ENCODE assay signal across 23 mouse cellular contexts in genomic region chr2:157932655-157933054, GRCm38 (mm10). TPM values are rescaled to one million over a fixed set of nuclear protein-coding genes. Genes with fewer than 3 reads are reported as not detected.
A peak's percentile ranks its signal among the peaks of the same experiment; 100 is the strongest.
DNase-seq lines count a peak whose midpoint lies in the region; ATAC-seq and TF ChIP-seq lines count a peak whose summit lies in the region.
"Had no signal": no experiment of that assay in that cellular context is flagged by ENCODE, and none has a peak within 500 bp of the region (broad histone marks: within the 10 kb centered on the region; RNA-seq: fewer than 3 reads in every experiment).

No protein-coding gene starts in this region.

- dilution Hi-C loops in CH12.LX (cut with MboI; ENCODE audit: extremely low pct_ligation_motif_present, extremely low pct_unique_long_range_greater_than_20kb, low sequenced_read_pairs), result no loop called here

- no peak overlapping the region for H3K27ac ChIP-seq in intestine, postnatal 0 days (ENCODE audit: low read depth, low read length)
- no peak overlapping the region for H3K27ac ChIP-seq in intestine, embryonic 15.5 days
- H3K27ac ChIP-seq in liver, postnatal 0 days (ENCODE audit: low read depth), result no peak overlapping the region
- no peak overlapping the region for H3K27ac ChIP-seq in liver, embryonic 11.5 days (ENCODE audit: low read depth, low read length)
- no peak overlapping the region for H3K27ac ChIP-seq in CH12.LX (ENCODE audit: insufficient read depth, low read depth)
- H3K27ac ChIP-seq: embryonic facial prominence, embryonic 10.5 days; forebrain, embryonic 12.5 days; heart, embryonic 10.5 days; hindbrain, embryonic 13.5 days had no signal

- TF ChIP-seq RAD21 in CH12.LX (IDR thresholded peaks at IDR 0.05; ENCODE audit: low read depth, low read length), result peak; percentile 29

- H3K4me3 ChIP-seq in intestine, postnatal 0 days (ENCODE audit: low read depth, low read length), result no peak overlapping the region
- H3K4me3 ChIP-seq in intestine, embryonic 15.5 days (replicated peaks), result no peak overlapping the region
- H3K4me3 ChIP-seq in liver, postnatal 0 days (ENCODE audit: low read depth, low read length), result no peak overlapping the region
- no peak overlapping the region for H3K4me3 ChIP-seq in liver, embryonic 11.5 days (ENCODE audit: low read depth, low read length)
- H3K4me3 ChIP-seq in CH12.LX (replicated peaks in 1 of 3; ENCODE audit: low read depth in 2 of 3, low read length in 2 of 3, poor library complexity in 1 of 3), result no peak overlapping the region
- H3K4me3 ChIP-seq: embryonic facial prominence, embryonic 10.5 days; forebrain, embryonic 12.5 days; heart, embryonic 10.5 days; hindbrain, embryonic 13.5 days had no signal

- no peak for DNase-seq in liver, postnatal 0 days
- no peak for DNase-seq in liver, embryonic 11.5 days (ENCODE audit: low spot score)
- peak; percentile 10 for DNase-seq in CH12.LX (ENCODE audit: extremely low read depth)
- peak; percentile 18 for DNase-seq in MN1 (ENCODE audit: low spot score)
- no peak for DNase-seq in heart, postnatal 25 days (ENCODE audit: low spot score)
- DNase-seq: adrenal gland, adult 2 months; cerebellum, adult 8-10 months; gastrocnemius, postnatal 25 days; kidney, postnatal 25 days; layer of hippocampus, adult 9-11 months; lung, postnatal 4 days; retina, postnatal 1 day; thymus, postnatal 14 days had no signal

- no peak for TF ChIP-seq EP300 in liver, postnatal 0 days (IDR thresholded peaks at IDR 0.05; ENCODE audit: low read depth)
- no peak for TF ChIP-seq EP300 in CH12.LX (IDR thresholded peaks at IDR 0.05; ENCODE audit: low read length)

- ATAC-seq in intestine, postnatal 0 days, result no peak
- ATAC-seq in intestine, embryonic 15.5 days, result no peak
- no peak for ATAC-seq in liver, postnatal 0 days
- ATAC-seq in liver, embryonic 11.5 days (replicated peaks; ENCODE audit: low FRiP score), result no peak
- ATAC-seq: intestine, embryonic 16.5 days had no signal

- TF ChIP-seq POLR2A in CH12.LX (IDR thresholded peaks at IDR 0.05; ENCODE audit: low read depth, low read length), result no peak

- TF ChIP-seq CTCF in intestine, postnatal 0 days (IDR thresholded peaks at IDR 0.05; ENCODE audit: low read depth), result peak; percentile 52
- peak; percentile 35 for TF ChIP-seq CTCF in liver, postnatal 0 days (IDR thresholded peaks at IDR 0.05; ENCODE audit: low read depth)
- TF ChIP-seq CTCF in CH12.LX (conservative IDR thresholded peaks at IDR 0.05 in 1 of 2, IDR thresholded peaks at IDR 0.05 in 1 of 2; ENCODE audit: low read depth in 2 of 2, low read length in 2 of 2), result peak in 1 of 2 experiments; percentile 61; a peak in 2 of 4 replicates

- no peaks in the 10 kb centered on the region for H3K9me3 ChIP-seq in intestine, postnatal 0 days (ENCODE audit: control insufficient read depth)
- H3K9me3 ChIP-seq in intestine, embryonic 15.5 days, result no peaks in the 10 kb centered on the region
- H3K9me3 ChIP-seq in liver, postnatal 0 days (ENCODE audit: low read length), result no peaks in the 10 kb centered on the region
- no peaks in the 10 kb centered on the region for H3K9me3 ChIP-seq in liver, embryonic 11.5 days (ENCODE audit: control insufficient read depth, low read length)
- H3K9me3 ChIP-seq in CH12.LX (replicated peaks; ENCODE audit: low read length), result peaks cover 2% of the 10 kb centered on the region
- H3K9me3 ChIP-seq: embryonic facial prominence, embryonic 10.5 days; forebrain, embryonic 12.5 days; heart, embryonic 10.5 days; hindbrain, embryonic 13.5 days had no signal

- H3K36me3 ChIP-seq in intestine, postnatal 0 days (ENCODE audit: control insufficient read depth, insufficient read depth), result no peaks in the 10 kb centered on the region
- H3K36me3 ChIP-seq in intestine, embryonic 15.5 days, result no peaks in the 10 kb centered on the region
- H3K36me3 ChIP-seq in liver, postnatal 0 days (replicated peaks; ENCODE audit: insufficient read depth, low read length), result no peaks in the 10 kb centered on the region
- H3K36me3 ChIP-seq in liver, embryonic 11.5 days (ENCODE audit: control insufficient read depth, insufficient read depth, low read length), result no peaks in the 10 kb centered on the region
- H3K36me3 ChIP-seq in CH12.LX (replicated peaks in 1 of 2; ENCODE audit: control insufficient read depth in 1 of 2, insufficient read depth in 1 of 2, low read length in 1 of 2), result no peaks in the 10 kb centered on the region
- H3K36me3 ChIP-seq: embryonic facial prominence, embryonic 10.5 days; forebrain, embryonic 12.5 days; heart, embryonic 10.5 days had no signal

- peaks cover 9% of the 10 kb centered on the region for H3K27me3 ChIP-seq in intestine, postnatal 0 days (replicated peaks; ENCODE audit: control insufficient read depth, insufficient read depth, low read length)
- no peaks in the 10 kb centered on the region for H3K27me3 ChIP-seq in intestine, embryonic 15.5 days (replicated peaks)
- 0 out of 2 replicates have a peak, but pooled peaks cover 2% of the 10 kb centered on the region for H3K27me3 ChIP-seq in liver, postnatal 0 days (ENCODE audit: insufficient read depth, low read length)
- H3K27me3 ChIP-seq in liver, embryonic 11.5 days (replicated peaks; ENCODE audit: control insufficient read depth, insufficient read depth, low read length), result peaks cover 4% of the 10 kb centered on the region
- H3K27me3 ChIP-seq in CH12.LX (replicated peaks), result peaks cover 32% of the 10 kb centered on the region
- H3K27me3 ChIP-seq: forebrain, embryonic 12.5 days had no signal

- H3K9ac ChIP-seq in intestine, postnatal 0 days (ENCODE audit: low read depth, low read length), result no peak overlapping the region
- no peak overlapping the region for H3K9ac ChIP-seq in intestine, embryonic 15.5 days
- H3K9ac ChIP-seq in liver, postnatal 0 days (replicated peaks), result no peak overlapping the region
- H3K9ac ChIP-seq in liver, embryonic 11.5 days (ENCODE audit: low read depth, low read length), result no peak overlapping the region
- H3K9ac ChIP-seq in CH12.LX (ENCODE audit: insufficient read depth, low read depth), result no peak overlapping the region
- H3K9ac ChIP-seq: forebrain, embryonic 12.5 days; hindbrain, embryonic 13.5 days had no signal

- intact Hi-C loops in heart, postnatal 25 days (cut with DNase I), result no loop called here

- in situ Hi-C loops in CH12.LX (cut with MboI; ENCODE audit: low pct_ligation_motif_present, low pct_unique_long_range_greater_than_20kb, low sequenced_read_pairs), result no loop called here

- H3K4me2 ChIP-seq in intestine, postnatal 0 days (replicated peaks; ENCODE audit: low read depth), result no peak overlapping the region
- H3K4me2 ChIP-seq in intestine, embryonic 15.5 days (replicated peaks), result no peak overlapping the region
- H3K4me2 ChIP-seq in liver, postnatal 0 days (ENCODE audit: low read depth, low read length), result no peak overlapping the region
- no peak overlapping the region for H3K4me2 ChIP-seq in liver, embryonic 11.5 days
- H3K4me2 ChIP-seq in CH12.LX (ENCODE audit: insufficient read depth, low read depth, poor library complexity, severe bottlenecking), result no peak overlapping the region
- H3K4me2 ChIP-seq: forebrain, embryonic 12.5 days; hindbrain, embryonic 13.5 days had no signal

- 77% methylated on average over 4 of the region's 4 CpGs for WGBS in intestine, postnatal 0 days
- WGBS in intestine, embryonic 15.5 days, result 82% methylated on average over 4 of the region's 4 CpGs
- 65% methylated on average over 4 of the region's 4 CpGs for WGBS in liver, postnatal 0 days (ENCODE audit: insufficient replicate concordance)
- 71% methylated on average over 4 of the region's 4 CpGs for WGBS in liver, embryonic 11.5 days

- no peaks in the 10 kb centered on the region for H3K79me2 ChIP-seq in CH12.LX (replicated peaks; ENCODE audit: control insufficient read depth, extremely low read depth, insufficient read depth, poor library complexity, severe bottlenecking)

- no peaks in the 10 kb centered on the region for H3K4me1 ChIP-seq in intestine, postnatal 0 days (replicated peaks; ENCODE audit: control insufficient read depth, insufficient read depth, low read length)
- no peaks in the 10 kb centered on the region; the same call in none of the 2 replicates for H3K4me1 ChIP-seq in intestine, embryonic 15.5 days (replicated peaks)
- no peaks in the 10 kb centered on the region for H3K4me1 ChIP-seq in liver, postnatal 0 days (ENCODE audit: insufficient read depth)
- H3K4me1 ChIP-seq in liver, embryonic 11.5 days (replicated peaks; ENCODE audit: control insufficient read depth, insufficient read depth, low read length), result no peaks in the 10 kb centered on the region
- H3K4me1 ChIP-seq in CH12.LX (ENCODE audit: control insufficient read depth in 1 of 2, insufficient read depth in 2 of 2), result no peaks in the 10 kb centered on the region

TF ChIP-seq in CH12.LX, 34 proteins besides CTCF, POLR2A, EP300 and RAD21:
- TF ChIP-seq MAX (IDR thresholded peaks at IDR 0.05; ENCODE audit: low read length) (no peak), SMC3 (IDR thresholded peaks at IDR 0.05; ENCODE audit: low read depth, low read length) (peak; percentile 75), MEF2A (IDR thresholded peaks at IDR 0.05; ENCODE audit: borderline replicate concordance, low read depth, low read length) (no peak), PAX5 (IDR thresholded peaks at IDR 0.05; ENCODE audit: low read length) (no peak)

RNA-seq across cellular contexts. Expression of gene Vstm2l, which starts 18.2 kb away (rescaled TPM):
- 0.75 and 0.90 TPM in 2 replicates for polyA plus RNA-seq in intestine, postnatal 0 days (2015; fragmentation: Nextera tagmentation; extraction: Ambion mirVana)
- 0.68 and 0.72 TPM in 2 replicates for polyA plus RNA-seq in intestine, embryonic 15.5 days (2015; fragmentation: Nextera tagmentation; extraction: Ambion mirVana)
- polyA plus RNA-seq in liver, postnatal 0 days (2015; fragmentation: Nextera tagmentation; extraction: Ambion mirVana), result not detected in 2 replicates
- polyA plus RNA-seq in liver, embryonic 11.5 days (2014; fragmentation: Nextera tagmentation; extraction: Ambion mirVana), result 0.52 and 0.70 TPM in 2 replicates
- total RNA-seq in CH12.LX (2012; rRNA removed), result not detected in 2 replicates
- not detected in 2 replicates for total RNA-seq in CH12.LX (2014; rRNA removed)
- polyA plus RNA-seq in CH12.LX (2012; ENCODE audit: insufficient read length, low read depth), result not detected in 2 replicates
- total RNA-seq in heart, postnatal 25 days (2021), result not detected
- total RNA-seq: gastrocnemius, postnatal 25 days had no signal
- polyA plus RNA-seq: heart, postnatal 0 days; limb, embryonic 11.5 days; liver, embryonic 16.5 days had no signal

Comparison
In these comparisons a context has a peak if more than half of its experiments do, and no peak if none do; other contexts are left out.
1. DNase-seq: peak in CH12.LX (single experiment) and MN1 (single experiment); none in liver, postnatal 0 days (single experiment), liver, embryonic 11.5 days (single experiment) and heart, postnatal 25 days (single experiment).